Mouse (Mus musculus): ENCODE measurements around the gene Tcte1.

DNA sequence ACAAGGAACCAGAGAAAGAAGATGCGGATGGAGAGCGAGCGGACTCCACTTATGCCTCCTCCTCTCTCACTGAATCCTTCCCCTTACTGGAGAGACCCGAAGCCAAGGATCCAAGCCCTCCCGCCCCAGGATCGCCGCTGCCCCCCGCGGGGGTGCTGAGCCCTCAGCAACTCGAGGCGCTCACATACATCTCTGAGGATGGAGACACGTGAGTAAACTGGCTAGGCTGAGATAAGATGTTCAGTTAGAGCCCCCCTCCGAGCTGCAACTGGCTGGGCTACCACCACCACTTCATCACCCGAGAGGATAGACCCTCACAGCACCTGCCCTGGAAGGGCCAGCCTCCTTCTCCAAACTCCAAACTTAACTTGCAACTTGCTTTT is 32.9 kb downstream of the Tcte1 start:
- TF ChIP-seq TAL1 (IDR thresholded peaks at IDR 0.05; ENCODE audit: low read length) (no peak), GATA1 (IDR thresholded peaks at IDR 0.05; ENCODE audit: low read length) (no peak)
